Mouse (Mus musculus) liver, adult (tissue): ENCODE data around the gene Chaf1b.

Source experiments
- GATA4 ChIP-seq: IDR thresholded peaks from 2 replicates; pipeline ENCODE4 v1.6.1; 2014; ENCODE audit warnings: mild to moderate bottlenecking, low read length; ENCODE audit not compliant: insufficient replicate concordance

Chaf1b gene

GRCm38 (mm10) chr16:93883423-93884085 is at the start of gene Chaf1b:
TSS of gene Chaf1b (plus strand) at chr16:93883901.
- TF ChIP-seq GATA4 = peak; percentile 75; the same call in 1 of the 2 replicates

DNA sequence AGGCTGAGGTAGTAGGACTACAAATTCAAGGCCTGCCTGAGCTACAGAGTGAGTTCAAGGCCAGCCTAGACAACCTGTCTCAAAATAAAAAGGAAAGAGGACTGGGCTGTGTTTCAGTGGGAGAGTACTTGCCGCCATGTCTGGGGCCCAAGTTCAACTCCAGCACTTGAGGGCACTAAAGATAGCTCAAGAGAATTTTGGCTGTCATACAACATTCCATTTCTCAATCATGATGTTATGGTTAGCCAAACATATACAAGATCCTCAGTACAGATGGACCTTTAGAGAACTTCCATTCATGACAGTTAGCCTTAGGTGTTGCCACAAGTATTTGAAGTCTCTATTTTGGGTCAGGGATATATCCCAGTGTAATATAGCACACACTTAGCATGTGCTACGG is 49.6 kb upstream of the Chaf1b start:
- TF ChIP-seq GATA4 = no peak

DNA sequence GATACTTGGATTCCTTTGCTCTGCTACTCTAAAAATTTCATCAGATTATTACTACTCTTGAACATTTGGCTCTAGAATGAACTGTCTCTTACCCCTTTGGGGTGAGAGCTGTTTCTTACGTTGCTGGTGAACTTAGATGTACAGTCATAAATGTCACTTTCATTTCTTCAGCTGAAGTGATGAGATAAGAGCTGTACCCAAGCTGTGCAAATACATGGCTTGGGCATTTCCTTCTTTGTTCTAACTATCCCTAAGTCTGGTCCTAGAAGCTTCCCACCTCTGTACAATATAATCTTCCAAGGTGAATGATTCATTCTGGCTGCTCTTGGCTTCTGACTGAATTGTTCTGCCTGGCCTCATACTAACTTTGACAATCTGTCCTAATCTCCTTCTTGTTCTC is 44.7 kb upstream of the Chaf1b start:
- TF ChIP-seq GATA4 = no peak

- TF ChIP-seq GATA4 = no peak
Measured at GRCm38 (mm10) chr16:93850527-93850926, 33.2 kb upstream of the Chaf1b start.

- peak; percentile 68; the same call in 1 of the 2 replicates for TF ChIP-seq GATA4
Measured at GRCm38 (mm10) chr16:93859967-93860366, 23.7 kb upstream of the Chaf1b start.

GRCm38 (mm10) chr16:93860686-93861085 is 23.0 kb upstream of the Chaf1b start:
- TF ChIP-seq GATA4 = no peak

GRCm38 (mm10) chr16:93874841-93875240 is 8.9 kb upstream of the Chaf1b start:
- TF ChIP-seq GATA4 = no peak

DNA sequence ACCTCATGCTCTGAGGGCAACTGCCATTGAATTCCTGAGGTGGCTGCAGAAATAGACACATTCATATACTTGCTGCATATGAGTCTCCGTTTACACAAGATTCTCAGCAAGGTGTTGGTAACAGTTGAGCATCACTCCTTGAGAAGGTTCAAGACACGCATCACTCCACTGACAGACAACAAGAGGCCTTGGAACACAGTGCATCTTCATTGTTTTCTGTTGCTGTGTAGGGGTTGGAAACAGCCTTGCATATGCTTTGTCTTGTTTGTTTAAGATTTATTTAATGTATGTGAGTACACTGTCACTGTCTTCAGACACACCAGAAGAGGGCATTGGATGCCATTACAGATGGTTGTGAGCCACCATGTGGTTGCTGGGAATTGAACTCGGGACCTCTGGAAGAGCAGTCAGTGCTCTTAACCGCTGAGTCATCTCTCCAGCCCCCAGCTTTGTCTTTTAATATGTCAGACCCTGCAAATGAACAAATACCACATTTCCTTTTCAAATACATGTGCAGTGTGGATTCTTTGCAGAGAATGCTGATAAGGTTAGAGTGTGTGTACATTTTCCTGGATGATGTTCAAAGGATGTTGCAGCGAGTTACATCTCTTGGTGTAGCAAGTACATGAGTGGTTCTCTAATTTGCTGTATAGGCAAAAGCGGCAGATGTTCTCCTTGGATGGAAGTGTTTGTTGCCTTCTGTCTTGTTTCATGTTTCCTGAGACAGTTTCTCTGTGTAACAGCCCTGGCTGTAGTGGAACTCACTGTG is 5.9 kb upstream of the Chaf1b start:
- TF ChIP-seq GATA4 = no peak

GRCm38 (mm10) chr16:93884086-93884721 is 503 bp downstream of the Chaf1b start:
- no peak for TF ChIP-seq GATA4

DNA sequence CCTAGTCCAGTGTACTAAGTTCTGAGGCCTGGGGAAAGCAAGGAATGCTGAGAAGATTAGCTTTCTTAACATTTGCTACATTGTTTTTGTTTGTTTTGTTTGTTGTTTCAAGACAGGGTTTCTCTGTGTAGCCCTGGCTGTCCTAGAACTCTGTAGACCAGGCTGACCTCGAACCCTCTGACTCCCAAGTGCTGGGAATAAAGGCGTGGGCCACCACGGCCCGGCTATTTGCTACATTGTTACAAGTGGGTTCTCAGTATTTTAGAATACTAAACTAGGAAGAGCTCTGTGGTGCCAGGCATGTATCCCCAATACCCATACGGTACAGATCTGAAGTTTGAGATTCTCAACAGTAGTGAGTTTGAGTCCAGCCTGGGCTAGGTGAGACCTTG is 1.0 kb downstream of the Chaf1b start:
- TF ChIP-seq GATA4 = no peak

- no peak for TF ChIP-seq GATA4
Measured at GRCm38 (mm10) chr16:93888481-93888880, 4.8 kb downstream of the Chaf1b start.

DNA sequence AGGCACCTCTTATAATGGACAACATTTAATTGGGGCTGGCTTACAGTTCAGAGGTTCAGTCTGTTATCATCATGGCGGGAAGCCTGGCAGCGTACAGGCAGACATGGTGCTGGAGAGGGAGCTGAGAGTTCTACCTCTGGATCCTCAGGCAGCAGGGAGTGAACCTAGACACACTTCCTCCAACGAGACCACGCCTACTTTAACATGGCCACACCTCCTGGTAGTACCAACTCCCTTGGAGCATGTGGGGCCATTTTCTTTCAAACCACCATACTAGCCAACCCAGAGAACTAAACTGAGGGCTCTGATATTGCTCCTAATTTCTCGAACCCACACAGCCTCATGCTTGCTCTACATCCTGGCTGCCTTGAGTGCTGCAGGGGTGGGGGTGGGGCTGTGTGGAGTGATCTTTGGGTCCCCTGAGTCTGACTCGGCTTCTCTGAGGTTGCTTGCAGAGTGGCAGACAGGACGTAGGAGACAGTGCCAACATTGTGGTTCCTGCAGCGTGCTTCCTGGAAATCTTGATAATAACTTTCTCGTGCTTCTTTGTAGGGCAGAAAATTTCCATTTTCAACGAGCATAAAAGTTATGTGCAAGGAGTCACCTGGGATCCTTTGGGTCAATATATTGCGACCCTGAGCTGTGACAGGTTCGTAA is 7.4 kb downstream of the Chaf1b start:
- no peak for TF ChIP-seq GATA4

- no peak for TF ChIP-seq GATA4
Measured at GRCm38 (mm10) chr16:93893285-93893684, 9.6 kb downstream of the Chaf1b start.

DNA sequence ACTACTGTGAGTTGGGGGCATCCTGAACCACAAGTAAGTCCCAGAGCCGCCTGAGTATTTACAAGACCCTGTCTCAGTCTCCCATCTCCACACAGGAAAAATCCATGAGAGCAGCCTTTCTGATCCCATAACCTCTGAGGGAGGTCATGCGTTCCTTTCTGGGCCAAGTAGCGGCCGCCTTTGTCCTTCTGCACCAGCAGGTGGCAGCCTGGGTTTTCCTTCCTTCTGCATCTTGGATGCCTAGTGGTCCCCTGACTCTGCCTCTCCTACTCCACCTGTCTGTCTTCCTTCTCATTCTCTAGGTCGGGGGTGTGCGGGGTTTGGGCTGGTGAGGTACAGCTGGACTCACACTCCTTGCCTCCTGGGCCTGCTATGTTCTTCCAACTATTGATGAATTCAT is 19.3 kb downstream of the Chaf1b start:
- no peak for TF ChIP-seq GATA4

- no peak for TF ChIP-seq GATA4
Measured at GRCm38 (mm10) chr16:93906156-93907014, 22.7 kb downstream of the Chaf1b start.

DNA sequence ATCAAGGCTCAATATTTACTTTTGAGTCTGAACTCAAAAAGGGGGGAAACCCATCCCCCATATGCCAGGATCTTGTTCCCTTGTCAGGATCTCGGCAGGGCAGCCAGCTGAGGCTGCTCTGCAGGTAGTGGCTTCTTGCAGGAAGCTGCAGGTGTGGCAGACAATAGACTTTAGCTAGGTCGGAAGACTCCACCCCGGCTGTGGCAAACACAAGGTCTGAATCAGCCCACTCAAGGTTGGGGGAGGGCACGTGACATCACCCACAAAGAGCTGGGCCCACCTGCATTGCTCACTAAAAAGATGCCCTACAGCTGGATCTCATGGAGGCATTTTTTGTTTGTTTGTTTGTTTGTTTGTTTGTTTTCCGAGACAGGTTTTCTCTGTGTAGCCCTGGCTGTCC is 24.1 kb downstream of the Chaf1b start:
- no peak for TF ChIP-seq GATA4
